Mouse (Mus musculus): ENCODE data around the gene Mcrs1.
"Not testable (repeated sequence)": the region's sequence is repeated elsewhere in the genome, so short reads cannot be mapped to it uniquely, and the experiment has no call there.

Mcrs1 gene

GRCm38 (mm10) chr15:99251626-99252380, at the start of gene Mcrs1:
Mcrs1 (minus strand) TSS chr15:99251961.
- DNase-seq (ENCODE audit: low spot score), result peak; percentile 94

- no peak for DNase-seq (ENCODE audit: low spot score)
Measured at GRCm38 (mm10) chr15:99296213-99296612, 44.5 kb upstream of the Mcrs1 start.

- DNase-seq (ENCODE audit: low spot score), result peak; percentile 24
Measured at GRCm38 (mm10) chr15:99295484-99295981, 43.8 kb upstream of the Mcrs1 start, which contains the start of gene Fam186b. Fam186b (minus strand) TSS chr15:99295888.

- peak; percentile 95 for DNase-seq (ENCODE audit: low spot score)
Measured at GRCm38 (mm10) chr15:99294813-99295374, 43.1 kb upstream of the Mcrs1 start, which contains the start of gene Prpf40b. Prpf40b (plus strand) TSS chr15:99295087.

- DNase-seq (ENCODE audit: low spot score), result no peak
Measured at GRCm38 (mm10) chr15:99294287-99294686, 42.5 kb upstream of the Mcrs1 start.

- no peak for DNase-seq (ENCODE audit: low spot score)
Measured at GRCm38 (mm10) chr15:99290586-99290985, 38.8 kb upstream of the Mcrs1 start.

- DNase-seq (ENCODE audit: low spot score), result no peak
Measured at GRCm38 (mm10) chr15:99285189-99285535, 33.4 kb upstream of the Mcrs1 start.

GRCm38 (mm10) chr15:99284527-99285188, 32.9 kb upstream of the Mcrs1 start:
- DNase-seq (ENCODE audit: low spot score), result no peak

- no peak for DNase-seq (ENCODE audit: low spot score)
Measured at GRCm38 (mm10) chr15:99283456-99283855, 31.7 kb upstream of the Mcrs1 start.

GRCm38 (mm10) chr15:99278271-99278670, 26.5 kb upstream of the Mcrs1 start:
- DNase-seq (ENCODE audit: low spot score), result no peak

- DNase-seq (ENCODE audit: low spot score), result no peak
Measured at GRCm38 (mm10) chr15:99276095-99276494, 24.3 kb upstream of the Mcrs1 start.

- peak; percentile 64 for DNase-seq (ENCODE audit: low spot score)
Measured at GRCm38 (mm10) chr15:99265679-99266078, 13.9 kb upstream of the Mcrs1 start.

GRCm38 (mm10) chr15:99264363-99264762, 12.6 kb upstream of the Mcrs1 start:
- no peak for DNase-seq (ENCODE audit: low spot score)

- DNase-seq (ENCODE audit: low spot score), result no peak
Measured at GRCm38 (mm10) chr15:99262702-99263101, 10.9 kb upstream of the Mcrs1 start.

GRCm38 (mm10) chr15:99259730-99260252, 8.0 kb upstream of the Mcrs1 start:
- peak; percentile 66 for DNase-seq (ENCODE audit: low spot score)

- DNase-seq (ENCODE audit: low spot score), result no peak
Measured at GRCm38 (mm10) chr15:99259167-99259729, 7.5 kb upstream of the Mcrs1 start.

GRCm38 (mm10) chr15:99255241-99255749, 3.5 kb upstream of the Mcrs1 start:
- no peak for DNase-seq (ENCODE audit: low spot score)

GRCm38 (mm10) chr15:99254477-99255005, 2.8 kb upstream of the Mcrs1 start:
- DNase-seq (ENCODE audit: low spot score), result no peak

GRCm38 (mm10) chr15:99253772-99254171, 2.0 kb upstream of the Mcrs1 start:
- no peak for DNase-seq (ENCODE audit: low spot score)

GRCm38 (mm10) chr15:99253175-99253479, 1.4 kb upstream of the Mcrs1 start:
- not testable (repeated sequence) for DNase-seq (ENCODE audit: low spot score)

- DNase-seq (ENCODE audit: low spot score), result no peak
Measured at GRCm38 (mm10) chr15:99252381-99253174, 817 bp upstream of the Mcrs1 start.
